In the genomic region with DNA sequence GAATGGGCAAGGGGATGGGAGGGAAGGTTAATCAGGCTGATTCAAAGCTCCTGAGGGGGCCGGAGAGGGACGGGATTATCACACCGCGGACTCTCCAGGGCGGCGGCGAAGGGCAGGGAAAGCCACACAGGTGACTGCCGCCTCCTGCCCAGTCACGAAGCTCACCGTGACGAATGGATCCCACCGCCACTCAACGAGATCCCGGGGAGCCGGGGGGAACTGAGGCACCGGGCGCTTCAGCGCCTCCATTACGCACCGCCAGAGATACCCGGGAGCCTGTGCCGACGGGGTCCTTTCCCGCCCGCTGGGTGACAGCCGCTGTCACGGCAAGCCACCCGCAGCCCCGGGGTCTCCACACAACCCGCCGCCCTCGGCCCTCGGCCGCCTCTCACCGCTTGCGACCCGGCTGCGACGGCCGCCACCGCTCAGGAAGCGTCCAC, we compare ENCODE assay signal across 8 mouse cellular contexts. TPM values are rescaled to one million over a fixed set of nuclear protein-coding genes. Genes with fewer than 3 reads are reported as not detected.
DNase-seq lines count a peak whose midpoint lies in the region; ATAC-seq and TF ChIP-seq lines count a peak whose summit lies in the region.

No protein-coding gene starts in this region.

- peak overlapping the region; percentile 90 for H3K4me2 ChIP-seq in limb, embryonic 11.5 days (ENCODE audit: low read depth, severe bottlenecking)

- no peaks in the 10 kb centered on the region for H3K27me3 ChIP-seq in limb, embryonic 11.5 days (ENCODE audit: control insufficient read depth, insufficient read depth, low read length)

- peak overlapping the region; percentile 31; the same call in 1 of the 2 replicates for H3K27ac ChIP-seq in embryonic fibroblast, embryonic 13.5 days (ENCODE audit: insufficient read depth, low read length)
- 0 out of 2 replicates have a peak overlapping the region, but pooled peaks have one; percentile 45 for H3K27ac ChIP-seq in limb, embryonic 11.5 days (replicated peaks; ENCODE audit: low read depth, low read length)

- no peak for TF ChIP-seq POLR2A in lung, adult 2 months (IDR thresholded peaks at IDR 0.05; ENCODE audit: borderline replicate concordance, extremely low read depth, low read depth, low read length)
- TF ChIP-seq POLR2A in embryonic fibroblast, embryonic 13.5 days (IDR thresholded peaks at IDR 0.05; ENCODE audit: low read depth, low read length): no peak; the same call in 1 of the 2 replicates

- H3K36me3 ChIP-seq in limb, embryonic 11.5 days (ENCODE audit: control insufficient read depth, insufficient read depth, low read length): peaks cover 5% of the 10 kb centered on the region; the same call in 1 of the 2 replicates

- H3K9me3 ChIP-seq in limb, embryonic 11.5 days (ENCODE audit: control insufficient read depth, low read length): no peaks in the 10 kb centered on the region

- peak overlapping the region; percentile 88 for H3K4me3 ChIP-seq in lung, adult 2 months (replicated peaks; ENCODE audit: extremely low read depth, low read depth, low read length)
- H3K4me3 ChIP-seq in embryonic fibroblast, embryonic 13.5 days (ENCODE audit: insufficient read depth, low read length): peak overlapping the region; percentile 90
- H3K4me3 ChIP-seq in limb, embryonic 11.5 days (ENCODE audit: low read depth, low read length): peak overlapping the region; percentile 91

- TF ChIP-seq CTCF in lung, adult 2 months (IDR thresholded peaks at IDR 0.05; ENCODE audit: insufficient read depth, low read length): no peak
- no peak for TF ChIP-seq CTCF in embryonic fibroblast, embryonic 13.5 days (IDR thresholded peaks at IDR 0.05; ENCODE audit: borderline replicate concordance, insufficient read depth, low read length)

- WGBS in lung, adult 2 months: under 1% methylated on average over 30 of the region's 42 CpGs
- 0% methylated on average over 39 of the region's 42 CpGs for WGBS in limb, embryonic 11.5 days

- H3K4me1 ChIP-seq in lung, adult 2 months (ENCODE audit: control insufficient read depth, insufficient read depth, low read length): peaks cover 4% of the 10 kb centered on the region; the same call in 1 of the 2 replicates
- H3K4me1 ChIP-seq in embryonic fibroblast, embryonic 13.5 days (ENCODE audit: control insufficient read depth, insufficient read depth, low read length): 0 out of 2 replicates have a peak, but pooled peaks cover 2% of the 10 kb centered on the region
- H3K4me1 ChIP-seq in limb, embryonic 11.5 days (ENCODE audit: control insufficient read depth, insufficient read depth, low read length): 0 out of 2 replicates have a peak, but pooled peaks cover 5% of the 10 kb centered on the region

- no peak; the same call in none of the 2 replicates for ATAC-seq in limb, embryonic 11.5 days (ENCODE audit: insufficient number of reproducible peaks, low FRiP score, low TSS enrichment, low read depth)
- 0 out of 2 replicates have a peak, but pooled peaks have one; percentile 12 for ATAC-seq in monocyte, adult 5-6 weeks (replicated peaks; ENCODE audit: insufficient number of reproducible peaks, low FRiP score, low TSS enrichment, poor library complexity, severe bottlenecking)

- H3K9ac ChIP-seq in limb, embryonic 11.5 days (ENCODE audit: low read length): peak overlapping the region; percentile 64

- DNase-seq in lung, adult 2 months: peak; percentile 71
- DNase-seq in lung, postnatal 25 days (ENCODE audit: low spot score): no peak
- DNase-seq in ZHBTc4 (ENCODE audit: low read depth, low spot score): peak; percentile 43
- no peak for DNase-seq in limb, embryonic 11.5 days (ENCODE audit: low spot score)
- no peak for DNase-seq in thymus, postnatal 0 days (ENCODE audit: low spot score)
- DNase-seq in right cerebral cortex, postnatal 25 days: no peak

RNA-seq across cellular contexts. Expression of a gene that starts 0.5 kb away (rescaled TPM):
- polyA plus RNA-seq in lung, adult 2 months (2012; rRNA removed): 35.8 and 42.2 TPM in 2 replicates
- polyA plus RNA-seq in embryonic fibroblast, embryonic 13.5 days (2011; ENCODE audit: insufficient read length, low read depth, missing spikeins): 20.0 and 22.7 TPM in 2 replicates
- 10.8 and 14.2 TPM in 2 replicates for polyA plus RNA-seq in limb, embryonic 11.5 days (2014; fragmentation: Nextera tagmentation; extraction: Ambion mirVana)
- total RNA-seq in monocyte, adult 5-6 weeks (2017): 46.1 to 103 TPM (median 74.0 TPM) in 3 replicates
- polyA plus RNA-seq in thymus, postnatal 0 days (2015; fragmentation: Nextera tagmentation; extraction: Ambion mirVana): 11.5 and 16.2 TPM in 2 replicates

RNA-seq across cellular contexts. Expression of a gene that starts 33.7 kb away (rescaled TPM):
- 12.2 and 21.7 TPM in 2 replicates for polyA plus RNA-seq in lung, adult 2 months (2012; rRNA removed)
- polyA plus RNA-seq in embryonic fibroblast, embryonic 13.5 days (2011; ENCODE audit: insufficient read length, low read depth, missing spikeins): 60.7 and 90.4 TPM in 2 replicates
- 89.3 and 97.2 TPM in 2 replicates for polyA plus RNA-seq in limb, embryonic 11.5 days (2014; fragmentation: Nextera tagmentation; extraction: Ambion mirVana)
- 135 to 183 TPM (median 160 TPM) in 3 replicates for total RNA-seq in monocyte, adult 5-6 weeks (2017)
- 38.9 and 42.5 TPM in 2 replicates for polyA plus RNA-seq in thymus, postnatal 0 days (2015; fragmentation: Nextera tagmentation; extraction: Ambion mirVana)

Comparison
In these comparisons a context has a peak if more than half of its experiments do, and no peak if none do; other contexts are left out.
1. DNase-seq: peak in lung, adult 2 months (single experiment) and ZHBTc4 (single experiment); none in lung, postnatal 25 days (single experiment), limb, embryonic 11.5 days (single experiment), thymus, postnatal 0 days (single experiment) and right cerebral cortex, postnatal 25 days (single experiment).
2. Peak in every context shown above with its lines, with median percentiles within 50 percentile points of each other: H3K4me3 ChIP-seq.